Mouse (Mus musculus) MEL (cell line): Measurements from ENCODE around the gene 5730596B20Rik.
A peak's percentile ranks its signal among the peaks of the same experiment; 100 is the strongest.

Experiments used
- CHD1 ChIP-seq: IDR thresholded peaks from 2 replicates; pipeline ENCODE4 v1.6.1; 2012; ENCODE audit warnings: low read depth, mild to moderate bottlenecking, inconsistent platforms, low read length, improper control_type of control experiment
- CTCF ChIP-seq, 3 experiments: IDR thresholded peaks in 2 of 3; conservative IDR thresholded peaks in 1 of 3; 2 replicates each; pipeline ENCODE4 v1.5.1; 2011 to 2012; ENCODE audit warnings: low read length in 3 of 3, low read depth in 2 of 3, mild to moderate bottlenecking in 2 of 3, improper control_type of control experiment in 1 of 3, inconsistent platforms in 1 of 3, mixed read lengths in 1 of 3, moderate library complexity in 1 of 3; ENCODE audit not compliant: control insufficient read depth in 1 of 3, insufficient read depth in 1 of 3, poor library complexity in 1 of 3, severe bottlenecking in 1 of 3
- ETS1 ChIP-seq: IDR thresholded peaks from 2 replicates; pipeline ENCODE4 v1.6.1; 2012; ENCODE audit warnings: low read depth, mild to moderate bottlenecking, inconsistent platforms, low read length, improper control_type of control experiment, moderate library complexity
- GABPA ChIP-seq: IDR thresholded peaks from 2 replicates; pipeline ENCODE4 v1.6.1; 2012; ENCODE audit warnings: low read depth, mild to moderate bottlenecking, inconsistent platforms, low read length, improper control_type of control experiment, moderate library complexity
- MAZ ChIP-seq: IDR thresholded peaks from 2 replicates; pipeline ENCODE4 v1.6.1; 2012; ENCODE audit warnings: low read depth, mild to moderate bottlenecking, inconsistent platforms, low read length, improper control_type of control experiment
- MXI1 ChIP-seq: IDR thresholded peaks from 2 replicates; pipeline ENCODE4 v1.6.1; 2011; ENCODE audit warnings: mild to moderate bottlenecking, low read depth, low read length, improper control_type of control experiment
- MYB ChIP-seq: IDR thresholded peaks from 2 replicates; pipeline ENCODE4 v1.6.1; 2011; ENCODE audit warnings: mild to moderate bottlenecking, low read depth, low read length, improper control_type of control experiment
- MYC ChIP-seq: IDR thresholded peaks from 2 replicates; pipeline ENCODE4 v1.6.1; 2011; ENCODE audit warnings: low read depth, mild to moderate bottlenecking, low read length, improper control_type of control experiment, moderate library complexity
- NRF1 ChIP-seq: IDR thresholded peaks from 2 replicates; pipeline ENCODE4 v1.6.1; 2014; ENCODE audit warnings: low read depth, mild to moderate bottlenecking, inconsistent platforms, low read length, improper control_type of control experiment, moderate library complexity; ENCODE audit not compliant: poor library complexity, insufficient read depth, severe bottlenecking
- POLR2A ChIP-seq, 2 experiments: IDR thresholded peaks; 2 replicates each; pipeline ENCODE4 v1.6.1; 2011 to 2012; ENCODE audit warnings: low read length in 2 of 2, mild to moderate bottlenecking in 2 of 2, control low read depth in 1 of 2, improper control_type of control experiment in 1 of 2, low read depth in 1 of 2, moderate library complexity in 1 of 2; ENCODE audit not compliant: control insufficient read depth in 1 of 2, insufficient read depth in 1 of 2, poor library complexity in 1 of 2
- TAL1 ChIP-seq: IDR thresholded peaks from 2 replicates; pipeline ENCODE4 v1.6.1; 2012; ENCODE audit warnings: mild to moderate bottlenecking, inconsistent platforms, low read length, moderate library complexity, mixed read lengths
- UBTF ChIP-seq: IDR thresholded peaks from 2 replicates; pipeline ENCODE4 v1.6.1; 2012; ENCODE audit warnings: low read depth, mild to moderate bottlenecking, inconsistent platforms, low read length, improper control_type of control experiment, moderate library complexity, borderline replicate concordance; ENCODE audit not compliant: insufficient read depth
- USF1 ChIP-seq: IDR thresholded peaks from 2 replicates; pipeline ENCODE4 v1.6.1; 2014; ENCODE audit warnings: low read depth, mild to moderate bottlenecking, inconsistent platforms, low read length, improper control_type of control experiment, moderate library complexity
- USF2 ChIP-seq, 2 experiments: IDR thresholded peaks; 2 replicates each; pipeline ENCODE4 v1.6.1; 2011 to 2012; ENCODE audit warnings: improper control_type of control experiment in 2 of 2, low read length in 2 of 2, borderline replicate concordance in 1 of 2, inconsistent platforms in 1 of 2, low read depth in 1 of 2, mild to moderate bottlenecking in 1 of 2; ENCODE audit not compliant: insufficient read depth in 1 of 2

- TF ChIP-seq CTCF (IDR thresholded peaks at IDR 0.05 in 2 of 3, conservative IDR thresholded peaks at IDR 0.05 in 1 of 3; ENCODE audit: control insufficient read depth in 1 of 3, insufficient read depth in 1 of 3, low read depth in 2 of 3, low read length in 3 of 3, poor library complexity in 1 of 3, severe bottlenecking in 1 of 3) (peak; percentile 81 to 89 (median 86)), MAZ (no peak), POLR2A (IDR thresholded peaks at IDR 0.05; ENCODE audit: control insufficient read depth in 1 of 2, insufficient read depth in 1 of 2, low read depth in 1 of 2, low read length in 2 of 2, poor library complexity in 1 of 2) (no peak), USF1 (no peak), TAL1 (no peak), CHD1 (no peak), MYC (no peak), MYB (no peak), GABPA (no peak), NRF1 (no peak), ETS1 (no peak), MXI1 (no peak), USF2 (IDR thresholded peaks at IDR 0.05; ENCODE audit: borderline replicate concordance in 1 of 2, insufficient read depth in 1 of 2, low read depth in 1 of 2, low read length in 2 of 2) (no peak), UBTF (no peak)
Observed at GRCm38 (mm10) chr6:52221337-52221992, 44.2 kb downstream of the 5730596B20Rik start, which contains the start of gene Hoxa7.
